Mouse (Mus musculus) hindbrain, embryonic 10.5 days (tissue): ENCODE measurements around the gene Cacng2. TPM values are rescaled to one million over a fixed set of nuclear protein-coding genes. Genes with fewer than 3 reads are reported as not detected.
A peak's percentile ranks its signal among the peaks of the same experiment; 100 is the strongest.

Experiments
- DNase-seq: peaks from one replicate; pipeline ENCODE4 v3.0.0-alpha.2; 2017; ENCODE audit warnings: low spot score
- H3K27ac ChIP-seq: fragments of 300-500 bp; sonication (generic); 2 replicates; pipeline ENCODE4 v1.5.1; 2016; ENCODE audit warnings: mild to moderate bottlenecking, moderate library complexity
- H3K27me3 ChIP-seq: fragments of 300-500 bp; sonication (generic); 2 replicates; pipeline ENCODE4 v1.6.1; 2016; ENCODE audit warnings: mild to moderate bottlenecking; ENCODE audit not compliant: poor library complexity, insufficient read depth, severe bottlenecking
- H3K36me3 ChIP-seq: fragments of 300-500 bp; sonication (generic); 2 replicates; pipeline ENCODE4 v1.6.1; 2016; ENCODE audit warnings: mild to moderate bottlenecking, moderate library complexity
- H3K4me1 ChIP-seq: fragments of 300-500 bp; sonication (generic); replicated peaks from 2 replicates; pipeline ENCODE4 v1.6.1; 2016; ENCODE audit warnings: mild to moderate bottlenecking
- H3K4me3 ChIP-seq: fragments of 300-500 bp; sonication (generic); 2 replicates; pipeline ENCODE4 v1.5.1; 2016; ENCODE audit warnings: mild to moderate bottlenecking, moderate library complexity
- H3K9me3 ChIP-seq: fragments of 300-500 bp; sonication (generic); 2 replicates; pipeline ENCODE4 v1.6.1; 2016; ENCODE audit warnings: mild to moderate bottlenecking, moderate library complexity
- WGBS: fragments of 180-500 bp; shearing (Covaris S2); methylation state at CpG from one replicate; pipeline ENCODE4 v1.1.7; 2016; 5-methylcytosine and 5-hydroxymethylcytosine counted together
- polyA plus RNA-seq: library from polyadenylated mRNA; unstranded; fragments of >200 nt; fragmentation: Nextera tagmentation; extraction: Ambion mirVana; gene quantifications from 2 replicates; pipeline ENCODE4 v1.2.1, GENCODE M21; 2016

The Cacng2 gene
- polyA plus RNA-seq, 1 experiment from 2014 or later = 0.92 TPM

DNA sequence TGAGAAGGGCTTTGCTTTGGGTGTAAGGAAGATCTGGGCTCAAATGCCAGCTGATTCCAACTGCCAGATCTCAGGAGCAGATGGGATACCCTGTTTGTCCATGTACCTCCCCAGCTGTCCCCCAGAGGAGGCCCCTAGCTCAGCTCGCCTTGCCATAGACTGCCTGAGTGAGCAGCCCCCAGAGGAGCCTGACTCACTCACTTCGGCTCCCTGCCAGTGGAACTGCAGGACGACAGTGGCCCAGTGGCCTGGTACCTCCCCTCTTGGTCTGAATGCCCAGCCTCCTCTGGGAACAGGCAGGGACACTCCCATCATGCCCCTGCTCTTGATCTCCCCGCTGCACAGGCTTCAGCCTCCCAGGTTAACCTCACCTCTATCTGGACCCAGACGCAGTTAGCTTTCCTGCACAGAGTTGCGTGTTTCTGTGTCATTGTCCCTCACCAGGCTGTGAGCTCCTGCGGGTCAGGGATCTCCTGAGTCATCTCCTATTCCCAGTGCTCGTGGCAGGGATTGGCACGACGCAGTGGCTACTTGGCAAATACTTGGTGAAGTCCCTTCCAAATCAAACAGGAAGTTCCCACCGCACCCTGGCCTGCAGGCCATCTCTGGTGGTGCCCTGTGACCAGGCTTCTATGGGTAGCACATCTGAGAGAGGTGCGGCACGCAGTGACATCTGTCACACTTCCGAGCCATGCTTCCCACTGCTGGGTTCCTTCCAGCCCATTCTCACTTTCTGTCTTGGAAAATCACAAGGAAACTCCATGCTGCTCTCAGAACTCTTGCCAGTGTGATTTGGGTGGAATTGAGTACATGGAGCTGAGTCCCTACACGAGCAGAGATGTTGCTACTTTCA lies 40.8 kb downstream of the Cacng2 start:
- H3K36me3 ChIP-seq = no peaks in the 10 kb centered on the region
- peak overlapping the region; percentile 40; the same call in 1 of the 2 replicates for H3K27ac ChIP-seq
- H3K4me1 ChIP-seq = peaks cover 43% of the 10 kb centered on the region
- H3K4me3 ChIP-seq = no peak overlapping the region
- no peak for DNase-seq
- no peaks in the 10 kb centered on the region for H3K9me3 ChIP-seq
- 73% methylated on average over 15 of the region's 15 CpGs for WGBS
- no peaks in the 10 kb centered on the region for H3K27me3 ChIP-seq

DNA sequence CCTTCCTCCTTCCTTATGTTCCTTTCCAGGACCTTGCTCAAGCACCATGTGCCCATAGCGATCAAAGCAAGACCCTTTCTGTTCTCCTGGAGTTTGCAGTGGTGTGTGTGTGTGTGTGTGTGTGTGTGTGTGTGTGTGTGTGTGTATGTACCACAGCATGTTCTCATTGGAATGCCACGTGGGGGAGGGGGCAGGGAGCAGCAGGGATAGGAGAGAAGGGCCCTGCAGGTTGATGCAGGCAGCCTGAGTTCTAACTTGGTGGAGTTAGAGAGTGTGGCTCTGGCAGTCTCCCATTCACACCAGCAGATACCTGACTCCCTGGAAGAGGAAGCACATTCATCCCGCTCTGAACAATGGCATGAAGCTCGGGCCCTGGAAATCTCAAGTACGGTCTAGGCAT lies 41.6 kb downstream of the Cacng2 start:
- no peak overlapping the region for H3K4me3 ChIP-seq
- 0 out of 2 replicates have a peak overlapping the region, but pooled peaks have one; percentile 40 for H3K27ac ChIP-seq
- no peaks in the 10 kb centered on the region for H3K36me3 ChIP-seq
- H3K9me3 ChIP-seq = no peaks in the 10 kb centered on the region
- no peaks in the 10 kb centered on the region for H3K27me3 ChIP-seq
- no peak for DNase-seq
- 63% methylated on average over 5 of the region's 5 CpGs for WGBS
- H3K4me1 ChIP-seq = peaks cover 39% of the 10 kb centered on the region

DNA sequence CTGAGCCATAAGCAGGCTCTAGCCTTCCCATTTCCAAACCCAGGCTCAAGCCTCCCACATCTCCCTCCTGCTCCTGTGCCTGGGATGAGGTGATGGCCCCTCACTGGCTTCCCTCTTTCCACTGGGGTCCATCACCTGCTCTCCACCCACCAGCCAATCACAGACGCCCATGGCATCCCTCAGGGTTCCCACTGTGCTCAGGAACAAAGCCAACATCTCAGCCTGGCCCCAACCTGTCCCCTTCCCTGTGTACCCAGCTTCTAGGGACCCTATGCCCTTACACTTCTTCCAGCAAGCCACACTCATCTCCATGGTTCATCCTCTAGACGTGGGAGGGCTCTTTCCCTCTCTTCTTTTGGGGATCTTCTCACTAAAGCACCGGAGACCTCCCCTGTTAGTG lies 43.9 kb downstream of the Cacng2 start:
- DNase-seq = no peak
- Histone ChIP-seq H3K4me1 (peaks cover 17% of the 10 kb centered on the region; the same call in 1 of the 2 replicates), H3K36me3 (no peaks in the 10 kb centered on the region), H3K4me3 (no peak overlapping the region), H3K9me3 (no peaks in the 10 kb centered on the region), H3K27me3 (no peaks in the 10 kb centered on the region), H3K27ac (no peak overlapping the region)
- WGBS = 44% methylated on average over 3 of the region's 3 CpGs

DNA sequence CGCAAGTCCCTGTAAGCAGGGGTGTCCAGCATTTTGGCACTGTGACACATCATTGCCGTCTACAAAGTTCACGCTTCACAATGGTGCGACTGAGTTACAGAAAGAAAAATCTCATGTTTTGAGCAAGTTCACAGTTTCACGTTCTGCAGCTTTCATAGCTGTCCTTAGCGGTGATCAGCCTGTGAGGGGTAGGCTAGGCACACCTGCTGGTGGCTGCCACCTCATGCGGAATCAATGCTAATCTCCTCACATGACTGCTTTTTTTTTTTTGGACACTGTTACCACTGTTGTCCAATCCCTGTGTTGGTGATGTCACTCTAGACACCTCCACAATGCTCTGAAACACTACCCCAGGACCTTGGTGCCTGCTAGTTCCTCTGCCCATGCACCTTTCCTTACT lies 46.7 kb downstream of the Cacng2 start:
- no peaks in the 10 kb centered on the region for H3K36me3 ChIP-seq
- H3K27ac ChIP-seq = no peak overlapping the region
- H3K27me3 ChIP-seq = no peaks in the 10 kb centered on the region
- no peak for DNase-seq
- WGBS = 93% methylated on average over 7 of the region's 7 CpGs
- H3K4me3 ChIP-seq = no peak overlapping the region
- H3K9me3 ChIP-seq = no peaks in the 10 kb centered on the region
- peaks cover 4% of the 10 kb centered on the region; the same call in 1 of the 2 replicates for H3K4me1 ChIP-seq

DNA sequence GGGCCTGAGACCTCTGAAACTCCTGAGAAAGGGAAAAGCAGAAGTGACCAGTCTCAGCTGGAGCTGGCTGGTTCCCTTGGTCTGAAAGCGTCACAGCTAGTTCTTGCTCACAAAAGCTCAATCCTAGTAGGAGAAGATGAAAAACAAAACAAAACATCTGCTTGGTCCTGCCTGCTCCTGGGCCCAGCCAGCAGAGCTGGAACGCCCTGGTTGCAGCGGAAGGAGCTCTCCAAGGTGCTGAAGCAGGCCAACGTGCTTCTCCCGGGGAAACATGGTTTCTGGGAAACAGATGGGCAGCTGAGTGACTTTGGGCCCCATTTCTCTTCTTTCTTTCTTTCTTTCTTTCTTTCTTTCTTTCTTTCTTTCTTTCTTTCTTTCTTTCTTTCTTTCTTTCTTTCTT lies 53.4 kb downstream of the Cacng2 start:
- Histone ChIP-seq H3K36me3 (no peaks in the 10 kb centered on the region), H3K4me1 (peaks cover 24% of the 10 kb centered on the region), H3K27ac (no peak overlapping the region), H3K27me3 (no peaks in the 10 kb centered on the region), H3K4me3 (no peak overlapping the region), H3K9me3 (no peaks in the 10 kb centered on the region)
- 1% methylated on average over 5 of the region's 5 CpGs for WGBS
- peak; percentile 80 for DNase-seq

DNA sequence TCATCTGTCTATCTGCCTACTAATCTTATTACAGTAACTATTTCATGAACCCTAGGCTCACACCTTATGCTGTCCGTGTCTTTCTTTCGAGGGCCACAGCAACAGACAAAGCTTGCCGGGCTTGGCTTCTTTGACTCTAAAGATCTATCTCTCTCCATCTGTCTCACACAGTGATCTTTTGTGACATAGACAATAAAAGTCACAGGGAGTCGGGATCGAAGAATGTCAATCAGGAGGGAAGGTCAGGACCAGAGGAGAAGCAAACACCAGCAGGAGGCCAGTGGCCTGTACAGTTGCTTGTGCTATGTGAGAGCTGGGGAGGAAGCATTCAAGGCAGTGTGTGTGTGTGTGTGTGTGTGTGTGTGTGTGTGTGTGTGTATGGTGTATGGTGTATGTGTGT lies 54.3 kb downstream of the Cacng2 start:
- Histone ChIP-seq H3K27ac (peak overlapping the region; percentile 72), H3K9me3 (no peaks in the 10 kb centered on the region), H3K36me3 (no peaks in the 10 kb centered on the region), H3K4me3 (no peak overlapping the region), H3K27me3 (no peaks in the 10 kb centered on the region), H3K4me1 (peaks cover 24% of the 10 kb centered on the region)
- WGBS = 29% methylated on average over 5 of the region's 5 CpGs
- DNase-seq = peak; percentile 18

DNA sequence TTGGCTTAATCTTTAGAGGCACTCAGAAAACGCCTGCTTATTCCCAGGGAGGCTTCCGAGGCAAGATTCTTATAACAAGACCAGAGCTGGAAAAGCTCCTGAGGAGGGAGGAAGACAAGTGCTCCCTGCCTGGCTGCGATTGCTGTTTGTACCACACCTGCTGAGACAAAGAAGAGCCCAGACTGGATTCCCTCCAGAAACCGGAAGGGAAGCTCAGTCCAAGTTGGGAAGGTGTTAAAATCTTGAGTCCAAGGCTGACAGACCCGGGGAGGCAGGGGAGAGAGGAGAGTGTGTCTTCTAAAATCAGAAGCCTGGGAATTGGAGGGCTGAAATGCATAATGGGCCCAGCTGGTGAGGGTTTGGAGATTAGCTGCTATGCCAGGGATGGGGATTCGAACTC lies 55.5 kb downstream of the Cacng2 start:
- no peaks in the 10 kb centered on the region for H3K27me3 ChIP-seq
- no peaks in the 10 kb centered on the region for H3K36me3 ChIP-seq
- peak overlapping the region; percentile 72; the same call in 1 of the 2 replicates for H3K27ac ChIP-seq
- DNase-seq = no peak
- peaks cover 24% of the 10 kb centered on the region for H3K4me1 ChIP-seq
- no peaks in the 10 kb centered on the region for H3K9me3 ChIP-seq
- WGBS = 51% methylated on average over 6 of the region's 6 CpGs
- no peak overlapping the region for H3K4me3 ChIP-seq

DNA sequence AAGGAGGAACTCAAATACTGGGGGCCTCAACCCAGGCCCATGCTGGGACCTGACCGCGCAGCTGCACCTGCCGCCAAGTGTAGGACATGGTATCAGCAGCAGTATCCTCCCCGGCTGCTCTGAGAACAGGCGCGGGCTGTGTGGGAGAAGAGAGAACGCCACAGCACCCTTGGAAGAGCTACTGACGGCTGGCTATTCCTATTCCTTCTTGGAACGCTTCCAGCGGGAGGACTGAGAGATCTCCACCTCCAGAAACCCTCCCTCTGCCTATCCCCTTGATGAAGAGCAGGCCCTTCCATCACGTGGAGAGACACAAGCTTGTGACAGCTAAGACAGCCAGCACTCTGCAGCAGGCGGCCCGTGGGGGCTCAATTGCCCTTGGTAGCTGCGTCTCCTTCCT lies 57.4 kb downstream of the Cacng2 start:
- WGBS = 76% methylated on average over 14 of the region's 14 CpGs

DNA sequence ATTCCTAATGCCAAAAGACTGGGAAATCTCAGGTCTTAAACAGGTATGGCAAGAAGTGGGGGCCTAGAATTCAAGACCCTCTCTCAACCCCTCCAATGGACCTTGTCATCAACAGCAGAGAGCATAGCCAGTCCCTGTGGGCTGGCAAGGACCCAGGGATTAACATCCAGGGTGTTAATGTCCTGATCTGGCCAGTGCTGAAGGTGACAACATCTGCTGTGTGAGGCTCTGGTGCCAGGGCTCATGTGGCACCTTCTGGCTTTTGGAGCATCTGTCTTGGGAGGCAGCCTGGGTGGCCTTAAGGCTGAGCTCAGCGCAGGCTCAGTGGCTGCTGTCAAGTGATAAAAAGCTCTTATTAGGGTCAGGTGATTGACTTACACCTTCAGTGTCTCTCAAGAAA lies 62.9 kb downstream of the Cacng2 start:
- no peaks in the 10 kb centered on the region for H3K4me1 ChIP-seq
- WGBS = 81% methylated on average over 1 of the region's 1 CpGs
- no peaks in the 10 kb centered on the region for H3K9me3 ChIP-seq
- H3K4me3 ChIP-seq = no peak overlapping the region
- H3K36me3 ChIP-seq = no peaks in the 10 kb centered on the region
- H3K27ac ChIP-seq = no peak overlapping the region
- no peak for DNase-seq
- H3K27me3 ChIP-seq = no peaks in the 10 kb centered on the region

More for the DNA sequence above, 57.4 kb downstream of the Cacng2 start:
- no peaks in the 10 kb centered on the region for H3K27me3 ChIP-seq
- DNase-seq = no peak
- peaks cover 24% of the 10 kb centered on the region for H3K4me1 ChIP-seq
- H3K36me3 ChIP-seq = no peaks in the 10 kb centered on the region
- no peak overlapping the region for H3K27ac ChIP-seq
- H3K4me3 ChIP-seq = no peak overlapping the region
- H3K9me3 ChIP-seq = no peaks in the 10 kb centered on the region

DNA sequence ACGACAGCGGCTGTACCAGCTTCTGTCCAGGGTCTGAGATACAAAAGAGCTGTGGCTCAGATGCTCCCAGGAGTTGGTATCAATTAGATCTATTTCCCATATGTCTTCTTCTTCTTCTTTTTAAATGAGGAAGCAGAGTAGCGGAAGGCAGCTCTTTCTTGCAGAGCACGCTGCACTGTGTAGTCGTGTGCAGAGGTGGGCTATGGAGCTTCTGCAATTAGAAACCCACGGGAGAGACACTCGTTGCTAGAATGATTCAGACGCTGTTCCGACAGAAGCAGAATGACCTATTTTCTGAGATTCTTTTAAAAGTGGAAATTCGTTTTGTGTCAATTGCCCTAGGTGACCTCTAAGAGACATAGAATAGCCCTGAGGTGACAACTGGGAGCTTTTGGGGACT lies 69.1 kb downstream of the Cacng2 start:
- WGBS = 88% methylated on average over 10 of the region's 10 CpGs
- H3K4me1 ChIP-seq = no peaks in the 10 kb centered on the region
- H3K36me3 ChIP-seq = no peaks in the 10 kb centered on the region
- DNase-seq = no peak
- H3K9me3 ChIP-seq = no peaks in the 10 kb centered on the region
- H3K27ac ChIP-seq = no peak overlapping the region
- H3K27me3 ChIP-seq = no peaks in the 10 kb centered on the region
- no peak overlapping the region for H3K4me3 ChIP-seq

DNA sequence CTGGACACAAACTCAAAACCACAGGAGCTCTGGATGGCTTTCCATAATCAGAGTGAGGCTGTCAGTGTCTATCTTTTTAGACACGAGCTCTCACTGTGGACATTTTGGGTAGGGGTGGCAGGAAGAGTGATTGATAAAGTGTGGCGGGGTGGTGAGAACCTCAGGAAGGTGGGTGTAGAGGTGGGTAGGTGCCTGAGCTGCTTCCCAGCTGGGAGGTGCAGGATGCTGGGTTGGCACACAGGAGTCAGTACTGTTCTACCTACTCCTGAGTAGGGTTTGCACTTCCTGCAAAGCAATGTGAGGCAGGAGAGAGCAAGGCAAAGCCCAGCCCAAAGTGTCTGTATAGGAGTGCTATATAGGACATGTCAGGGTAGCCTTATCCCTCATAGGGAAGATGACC lies 69.9 kb downstream of the Cacng2 start:
- Histone ChIP-seq H3K4me3 (no peak overlapping the region), H3K9me3 (no peaks in the 10 kb centered on the region), H3K36me3 (no peaks in the 10 kb centered on the region), H3K27me3 (no peaks in the 10 kb centered on the region), H3K27ac (no peak overlapping the region), H3K4me1 (no peaks in the 10 kb centered on the region)
- 79% methylated on average over 2 of the region's 2 CpGs for WGBS
- no peak for DNase-seq

DNA sequence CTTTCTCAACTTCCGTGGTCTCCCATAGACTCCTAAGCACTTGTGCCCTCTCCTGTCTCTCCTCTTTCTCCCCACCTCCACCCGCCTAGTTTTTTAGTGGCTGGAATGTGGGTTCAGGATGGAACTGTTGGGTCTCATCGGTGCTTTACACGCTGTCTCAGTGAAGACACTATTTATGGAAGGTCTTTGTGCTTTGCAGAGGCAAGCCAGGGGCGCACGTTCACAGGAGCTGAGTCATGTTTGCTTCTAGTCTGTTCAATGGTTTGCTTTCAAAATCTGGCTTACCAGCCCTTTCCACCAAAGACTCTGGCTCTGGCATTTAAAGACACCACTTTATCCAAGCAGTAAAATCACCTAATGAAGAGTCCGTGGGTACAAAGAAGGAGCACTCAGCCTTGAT lies 74.0 kb downstream of the Cacng2 start:
- Histone ChIP-seq H3K4me3 (no peak overlapping the region), H3K27ac (no peak overlapping the region), H3K27me3 (no peaks in the 10 kb centered on the region), H3K4me1 (no peaks in the 10 kb centered on the region), H3K36me3 (no peaks in the 10 kb centered on the region), H3K9me3 (no peaks in the 10 kb centered on the region)
- WGBS = 73% methylated on average over 7 of the region's 7 CpGs
- no peak for DNase-seq

DNA sequence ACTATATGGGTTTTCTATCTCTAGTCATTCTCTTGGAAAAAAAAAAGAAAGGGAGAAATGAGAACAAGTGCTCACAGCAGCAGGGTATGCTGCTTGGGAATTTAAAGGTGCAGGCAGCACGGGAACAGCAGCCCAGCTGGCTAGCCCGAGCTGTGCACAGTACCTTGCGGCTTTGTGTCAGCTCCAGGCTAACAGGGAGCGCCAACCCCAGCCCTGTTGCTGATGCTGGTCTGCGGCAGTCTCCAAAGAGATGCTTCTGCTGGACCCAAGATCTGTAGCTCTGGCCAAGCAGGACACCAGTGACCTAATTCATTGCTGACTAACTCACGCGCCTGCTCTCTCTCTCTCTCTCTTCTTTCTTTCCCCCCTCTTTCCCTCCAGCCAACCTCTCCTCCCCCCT lies 74.5 kb downstream of the Cacng2 start:
- Histone ChIP-seq H3K4me3 (no peak overlapping the region), H3K36me3 (no peaks in the 10 kb centered on the region), H3K27ac (no peak overlapping the region), H3K27me3 (no peaks in the 10 kb centered on the region), H3K9me3 (no peaks in the 10 kb centered on the region), H3K4me1 (no peaks in the 10 kb centered on the region)
- WGBS = 71% methylated on average over 7 of the region's 7 CpGs
- DNase-seq = no peak
